Mouse (Mus musculus) heart, embryonic 14.5 days (tissue): ENCODE results near the gene Tmem120b. TPM values are rescaled to one million over a fixed set of nuclear protein-coding genes. Genes with fewer than 3 reads are reported as not detected.

Experiments used
- ATAC-seq: fragments of 200-750 bp; cut with Nextera tagmentation; 2 replicates; pipeline ENCODE4 v1.8.0; 2017; ENCODE audit warnings: low read depth, moderate TSS enrichment; ENCODE audit not compliant: insufficient number of reproducible peaks, insufficient read depth, low FRiP score
- H3K27ac ChIP-seq, 2 experiments: fragments of 200-500 bp in 1 of 2; fragments of 300-500 bp in 1 of 2; sonication (generic) in 1 of 2; replicated peaks in 1 of 2; 2 replicates each; pipeline ENCODE4 v1.5.1; 2012 to 2014; ENCODE audit warnings: low read depth in 2 of 2, low read length in 2 of 2, control low read depth in 1 of 2, mild to moderate bottlenecking in 1 of 2, mixed read lengths in 1 of 2; ENCODE audit not compliant: control insufficient read depth in 1 of 2, insufficient read depth in 1 of 2
- H3K27me3 ChIP-seq: fragments of 300-500 bp; sonication (generic); 2 replicates; pipeline ENCODE4 v1.6.1; 2014; ENCODE audit warnings: mild to moderate bottlenecking, low read length, control low read depth; ENCODE audit not compliant: control insufficient read depth, insufficient read depth
- H3K36me3 ChIP-seq: fragments of 300-500 bp; sonication (generic); 2 replicates; pipeline ENCODE4 v1.6.1; 2014; ENCODE audit warnings: mild to moderate bottlenecking, control low read depth, low read length, mixed read lengths; ENCODE audit not compliant: control insufficient read depth, insufficient read depth
- H3K4me1 ChIP-seq, 2 experiments: fragments of 200-500 bp in 1 of 2; fragments of 300-500 bp in 1 of 2; sonication (generic) in 1 of 2; 2 replicates each; pipeline ENCODE4 v1.6.1; 2012 to 2014; ENCODE audit warnings: low read length in 2 of 2, control low read depth in 1 of 2, mixed read lengths in 1 of 2; ENCODE audit not compliant: control insufficient read depth in 2 of 2, insufficient read depth in 2 of 2
- H3K4me2 ChIP-seq: fragments of 300-500 bp; sonication (generic); 2 replicates; pipeline ENCODE4 v1.6.1; 2014; ENCODE audit warnings: mild to moderate bottlenecking, low read length
- H3K4me3 ChIP-seq, 2 experiments: fragments of 200-500 bp in 1 of 2; fragments of 300-500 bp in 1 of 2; sonication (generic) in 1 of 2; 2 replicates each; pipeline ENCODE4 v1.5.1; 2012 to 2014; ENCODE audit warnings: low read length in 2 of 2, mild to moderate bottlenecking in 2 of 2, control low read depth in 1 of 2, low read depth in 1 of 2, moderate library complexity in 1 of 2; ENCODE audit not compliant: control insufficient read depth in 1 of 2, insufficient read depth in 1 of 2
- H3K9ac ChIP-seq: fragments of 300-500 bp; sonication (generic); 2 replicates; pipeline ENCODE4 v1.6.1; 2014; ENCODE audit warnings: mild to moderate bottlenecking, low read length
- H3K9me3 ChIP-seq: fragments of 300-500 bp; sonication (generic); 2 replicates; pipeline ENCODE4 v1.6.1; 2016; ENCODE audit warnings: low read length, control low read depth; ENCODE audit not compliant: control insufficient read depth
- WGBS: fragments of 180-500 bp; shearing (Covaris S2); extraction: QIAGEN DNeasy Blood & Tissue Kit; methylation state at CpG from one replicate; pipeline ENCODE4 v1.1.7; 2014; 5-methylcytosine and 5-hydroxymethylcytosine counted together
- polyA plus RNA-seq: library from polyadenylated mRNA; unstranded; fragments of >200 nt; fragmentation: Nextera tagmentation; extraction: Ambion mirVana; gene quantifications from 2 replicates; pipeline ENCODE4 v1.2.1, GENCODE M21; 2014

Tmem120b gene
- polyA plus RNA-seq, 1 experiment from 2014 or later: 11.3 TPM

- peaks cover 6 to 15% of the 10 kb centered on the region in 2 experiments; a peak in 3 of 4 replicates for H3K4me1 ChIP-seq
- WGBS: 59% methylated on average over 6 of the region's 6 CpGs
- 0 out of 2 replicates have a peak, but pooled peaks cover 4% of the 10 kb centered on the region for H3K9me3 ChIP-seq
- H3K27me3 ChIP-seq: no peaks in the 10 kb centered on the region
- H3K4me2 ChIP-seq: no peak overlapping the region
- H3K9ac ChIP-seq: no peak overlapping the region
- no peak for ATAC-seq
- H3K27ac ChIP-seq: no peak overlapping the region
- no peak overlapping the region for H3K4me3 ChIP-seq
- H3K36me3 ChIP-seq: peaks cover 28% of the 10 kb centered on the region
Measured at GRCm38 (mm10) chr5:123026414-123026813, 41.8 kb upstream of the Tmem120b start.

GRCm38 (mm10) chr5:123027436-123027835 lies 40.8 kb upstream of the Tmem120b start:
- 55% methylated on average over 6 of the region's 6 CpGs for WGBS
- Histone ChIP-seq H3K9me3 (0 out of 2 replicates have a peak, but pooled peaks cover 4% of the 10 kb centered on the region), H3K9ac (no peak overlapping the region), H3K36me3 (peaks cover 36% of the 10 kb centered on the region), H3K4me2 (no peak overlapping the region), H3K27ac (no peak overlapping the region; a peak in 1 of 4 replicates), H3K27me3 (no peaks in the 10 kb centered on the region), H3K4me1 (peaks cover 6 to 15% of the 10 kb centered on the region in 2 experiments; a peak in 3 of 4 replicates), H3K4me3 (no peak overlapping the region)
- ATAC-seq: no peak

- 88% methylated on average over 7 of the region's 7 CpGs for whole genome bisulfite sequencing
Measured at GRCm38 (mm10) chr5:123029729-123030128, 38.5 kb upstream of the Tmem120b start.

GRCm38 (mm10) chr5:123031312-123031711 lies 36.9 kb upstream of the Tmem120b start:
- WGBS: 99% methylated on average over 3 of the region's 3 CpGs
- Histone ChIP-seq H3K36me3 (peaks cover 36% of the 10 kb centered on the region), H3K27me3 (no peaks in the 10 kb centered on the region), H3K4me3 (no peak overlapping the region), H3K4me1 (peaks cover 2 to 11% of the 10 kb centered on the region in 2 experiments; a peak in 3 of 4 replicates), H3K9me3 (0 out of 2 replicates have a peak, but pooled peaks cover 4% of the 10 kb centered on the region), H3K4me2 (no peak overlapping the region), H3K9ac (no peak overlapping the region), H3K27ac (no peak overlapping the region)
- no peak for ATAC-seq

More at GRCm38 (mm10) chr5:123029729-123030128, 38.5 kb upstream of the Tmem120b start:
- Histone ChIP-seq H3K4me3 (no peak overlapping the region), H3K27ac (no peak overlapping the region), H3K4me2 (no peak overlapping the region), H3K9ac (no peak overlapping the region), H3K36me3 (peaks cover 36% of the 10 kb centered on the region), H3K27me3 (no peaks in the 10 kb centered on the region), H3K9me3 (0 out of 2 replicates have a peak, but pooled peaks cover 4% of the 10 kb centered on the region), H3K4me1 (peaks cover 2 to 11% of the 10 kb centered on the region in 2 experiments; a peak in 3 of 4 replicates)
- no peak for ATAC-seq

- Histone ChIP-seq H3K4me1 (peaks cover 0 to under 1% of the 10 kb centered on the region in 2 experiments; a peak in 2 of 4 replicates), H3K27ac (no peak overlapping the region), H3K36me3 (peaks cover 35% of the 10 kb centered on the region), H3K9me3 (0 out of 2 replicates have a peak, but pooled peaks cover 4% of the 10 kb centered on the region), H3K4me2 (no peak overlapping the region), H3K9ac (no peak overlapping the region), H3K27me3 (no peaks in the 10 kb centered on the region), H3K4me3 (no peak overlapping the region)
- WGBS: 71% methylated on average over 7 of the region's 7 CpGs
- ATAC-seq: no peak
Measured at GRCm38 (mm10) chr5:123033646-123034160, 34.5 kb upstream of the Tmem120b start.

GRCm38 (mm10) chr5:123035089-123035488 lies 33.1 kb upstream of the Tmem120b start:
- H3K9ac ChIP-seq: no peak overlapping the region
- 79% methylated on average over 4 of the region's 4 CpGs for WGBS
- H3K27me3 ChIP-seq: no peaks in the 10 kb centered on the region
- 0 out of 2 replicates have a peak, but pooled peaks cover 4% of the 10 kb centered on the region for H3K9me3 ChIP-seq
- H3K36me3 ChIP-seq: peaks cover 21% of the 10 kb centered on the region
- H3K4me3 ChIP-seq: no peak overlapping the region
- H3K4me1 ChIP-seq: peaks cover 7 to 8% of the 10 kb centered on the region in 2 experiments; a peak in 3 of 4 replicates
- no peak for ATAC-seq
- no peak overlapping the region for H3K4me2 ChIP-seq
- H3K27ac ChIP-seq: no peak overlapping the region

- H3K4me3 ChIP-seq: no peak overlapping the region
- H3K9ac ChIP-seq: no peak overlapping the region
- no peak overlapping the region for H3K4me2 ChIP-seq
- no peak for ATAC-seq
- H3K36me3 ChIP-seq: peaks cover 16% of the 10 kb centered on the region
- WGBS: 29% methylated on average over 6 of the region's 6 CpGs
- no peaks in the 10 kb centered on the region for H3K27me3 ChIP-seq
- H3K4me1 ChIP-seq: peaks cover 7 to 8% of the 10 kb centered on the region in 2 experiments; a peak in 3 of 4 replicates
- 0 out of 2 replicates have a peak, but pooled peaks cover 4% of the 10 kb centered on the region for H3K9me3 ChIP-seq
- H3K27ac ChIP-seq: no peak overlapping the region
Measured at GRCm38 (mm10) chr5:123035564-123035963, 32.7 kb upstream of the Tmem120b start.
